Mouse (Mus musculus) embryo, embryonic 11.5 days (tissue): ENCODE results near the gene 2310061N02Rik.
"Not testable (repeated sequence)": the region's sequence is repeated elsewhere in the genome, so short reads cannot be mapped to it uniquely, and the experiment has no call there.

Source experiments
- DNase-seq: peaks from one replicate; pipeline ENCODE4 v3.0.0-alpha.2; 2012; ENCODE audit warnings: low read depth, low spot score

2310061N02Rik gene

GRCm38 (mm10) chr16:88707496-88708012 lies at the start of gene 2310061N02Rik:
2310061N02Rik (minus strand) TSS chr16:88707962.
- no peak for DNase-seq

- DNase-seq = not testable (repeated sequence)
Observed at GRCm38 (mm10) chr16:88751535-88751934, 43.8 kb upstream of the 2310061N02Rik start, which contains the start of gene Krtap13. Krtap13 (minus strand) TSS chr16:88751635.

GRCm38 (mm10) chr16:88747943-88748342 lies 40.2 kb upstream of the 2310061N02Rik start:
- DNase-seq = no peak

- DNase-seq = no peak
Observed at GRCm38 (mm10) chr16:88744750-88745340, 37.1 kb upstream of the 2310061N02Rik start.

- no peak for DNase-seq
Observed at GRCm38 (mm10) chr16:88735391-88735790, 27.6 kb upstream of the 2310061N02Rik start.

GRCm38 (mm10) chr16:88728812-88729275 lies 21.1 kb upstream of the 2310061N02Rik start, which contains the start of gene Krtap13-1:
Krtap13-1 (plus strand) TSS chr16:88728862.
- no peak for DNase-seq

GRCm38 (mm10) chr16:88720031-88720430 lies 12.3 kb upstream of the 2310061N02Rik start:
- no peak for DNase-seq

GRCm38 (mm10) chr16:88716549-88716948 lies 8.8 kb upstream of the 2310061N02Rik start:
- DNase-seq = no peak

GRCm38 (mm10) chr16:88711245-88711644 lies 3.5 kb upstream of the 2310061N02Rik start:
- no peak for DNase-seq

GRCm38 (mm10) chr16:88710757-88711156 lies 3.0 kb upstream of the 2310061N02Rik start:
- no peak for DNase-seq

- no peak for DNase-seq
Observed at GRCm38 (mm10) chr16:88701072-88701864, 6.5 kb downstream of the 2310061N02Rik start.

GRCm38 (mm10) chr16:88696256-88696655 lies 11.5 kb downstream of the 2310061N02Rik start:
- no peak for DNase-seq

GRCm38 (mm10) chr16:88681282-88681681 lies 26.5 kb downstream of the 2310061N02Rik start:
- no peak for DNase-seq

GRCm38 (mm10) chr16:88679099-88679498 lies 28.7 kb downstream of the 2310061N02Rik start:
- no peak for DNase-seq

- DNase-seq = no peak
Observed at GRCm38 (mm10) chr16:88671571-88671970, 36.2 kb downstream of the 2310061N02Rik start, which contains the start of gene Krtap27-1. Krtap27-1 (minus strand) TSS chr16:88671671.

- no peak for DNase-seq
Observed at GRCm38 (mm10) chr16:88657426-88657825, 50.3 kb downstream of the 2310061N02Rik start.
